Mouse (Mus musculus) heart, postnatal 0 days (tissue): ENCODE measurements around the gene Cela1. TPM values are rescaled to one million over a fixed set of nuclear protein-coding genes. Genes with fewer than 3 reads are reported as not detected.

ENCODE experiments used
- ATAC-seq: fragments of 200-750 bp; cut with Nextera tagmentation; 2 replicates; pipeline ENCODE4 v1.8.0; 2017; ENCODE audit warnings: low read depth, moderate number of reproducible peaks, moderate library complexity; ENCODE audit not compliant: insufficient read depth
- DNase-seq: peaks from one replicate; pipeline ENCODE4 v3.0.0-alpha.2; 2016; ENCODE audit warnings: low spot score
- H3K27ac ChIP-seq: fragments of 300-500 bp; sonication (generic); 2 replicates; pipeline ENCODE4 v1.5.1; 2014; ENCODE audit warnings: low read depth, mild to moderate bottlenecking
- H3K27me3 ChIP-seq: fragments of 300-500 bp; sonication (generic); 2 replicates; pipeline ENCODE4 v1.6.1; 2014; ENCODE audit warnings: low read length, mixed read lengths; ENCODE audit not compliant: control insufficient read depth, insufficient read depth
- H3K36me3 ChIP-seq: fragments of 300-500 bp; sonication (generic); replicated peaks from 2 replicates; pipeline ENCODE4 v1.6.1; 2014; ENCODE audit warnings: low read length, mixed read lengths; ENCODE audit not compliant: control insufficient read depth, insufficient read depth
- H3K4me1 ChIP-seq: fragments of 300-500 bp; sonication (generic); 2 replicates; pipeline ENCODE4 v1.6.1; 2014; ENCODE audit warnings: antibody characterized with exemption; ENCODE audit not compliant: control insufficient read depth, insufficient read depth
- H3K4me2 ChIP-seq: fragments of 300-500 bp; sonication (generic); 2 replicates; pipeline ENCODE4 v1.6.1; 2014; ENCODE audit warnings: low read depth, mild to moderate bottlenecking, low read length, moderate library complexity
- H3K4me3 ChIP-seq: fragments of 300-500 bp; sonication (generic); 2 replicates; pipeline ENCODE4 v1.5.1; 2014; ENCODE audit warnings: low read depth, low read length
- H3K9ac ChIP-seq: fragments of 300-500 bp; sonication (generic); replicated peaks from 2 replicates; pipeline ENCODE4 v1.6.1; 2014; ENCODE audit warnings: low read depth, low read length, mixed read lengths
- H3K9me3 ChIP-seq: fragments of 300-500 bp; sonication (generic); replicated peaks from 2 replicates; pipeline ENCODE4 v1.6.1; 2016; ENCODE audit warnings: low read length; ENCODE audit not compliant: control insufficient read depth
- CTCF ChIP-seq: IDR thresholded peaks from 2 replicates; pipeline ENCODE4 v1.5.1; 2016; ENCODE audit warnings: antibody characterized with exemption, control low read depth, low read depth
- EP300 ChIP-seq: IDR thresholded peaks from 2 replicates; pipeline ENCODE4 v1.6.1; 2016; ENCODE audit warnings: antibody characterized with exemption, low read depth
- WGBS: fragments of 180-500 bp; shearing (Covaris S2); extraction: QIAGEN DNeasy Blood & Tissue Kit; methylation state at CpG from one replicate; pipeline ENCODE4 v1.1.7; 2014; 5-methylcytosine and 5-hydroxymethylcytosine counted together
- polyA plus RNA-seq: library from polyadenylated mRNA; unstranded; fragments of >200 nt; fragmentation: Nextera tagmentation; extraction: Ambion mirVana; gene quantifications from 2 replicates; pipeline ENCODE4 v1.2.1, GENCODE M21; 2015
- total RNA-seq: library from RNA; depleted of rRNA; stranded (reverse); fragments of >200 nt; gene quantifications from 2 replicates; pipeline ENCODE4 v1.2.3, GENCODE M21; 2014; ENCODE audit warnings: low replicate concordance

Gene Cela1
- total and polyA plus RNA-seq, 2 experiments from 2014 or later: 1.8 TPM; not detected in 1

GRCm38 (mm10) chr15:100666851-100667250 is 20.9 kb downstream of the Cela1 start:
- H3K36me3 ChIP-seq: no peaks in the 10 kb centered on the region
- no peak overlapping the region for H3K9ac ChIP-seq
- H3K4me1 ChIP-seq: 0 out of 2 replicates have a peak, but pooled peaks cover 5% of the 10 kb centered on the region
- no peak overlapping the region for H3K4me3 ChIP-seq
- WGBS: 34% methylated on average over 12 of the region's 12 CpGs
- TF ChIP-seq CTCF (no peak), EP300 (no peak)
- 0 out of 2 replicates have a peak, but pooled peaks have one; percentile 17 for ATAC-seq
- DNase-seq: no peak
- H3K27ac ChIP-seq: peak overlapping the region; percentile 50
- peak overlapping the region; percentile 28; the same call in 1 of the 2 replicates for H3K4me2 ChIP-seq
- H3K9me3 ChIP-seq: no peaks in the 10 kb centered on the region
- H3K27me3 ChIP-seq: no peaks in the 10 kb centered on the region

GRCm38 (mm10) chr15:100666219-100666696 is 21.5 kb downstream of the Cela1 start:
- no peaks in the 10 kb centered on the region for H3K27me3 ChIP-seq
- DNase-seq (peak; percentile 44), ATAC-seq (0 out of 2 replicates have a peak, but pooled peaks have one; percentile 27)
- peak overlapping the region; percentile 28; the same call in 1 of the 2 replicates for H3K4me2 ChIP-seq
- H3K27ac ChIP-seq: peak overlapping the region; percentile 50
- H3K9me3 ChIP-seq: no peaks in the 10 kb centered on the region
- 0 out of 2 replicates have a peak, but pooled peaks cover 5% of the 10 kb centered on the region for H3K4me1 ChIP-seq
- H3K9ac ChIP-seq: no peak overlapping the region
- H3K36me3 ChIP-seq: no peaks in the 10 kb centered on the region
- no peak for TF ChIP-seq CTCF
- no peak for TF ChIP-seq EP300
- 7% methylated on average over 7 of the region's 7 CpGs for WGBS
- H3K4me3 ChIP-seq: no peak overlapping the region

- Histone ChIP-seq H3K27ac (peak overlapping the region; percentile 50; the same call in 1 of the 2 replicates), H3K4me3 (no peak overlapping the region), H3K27me3 (no peaks in the 10 kb centered on the region), H3K9me3 (no peaks in the 10 kb centered on the region), H3K9ac (no peak overlapping the region), H3K36me3 (no peaks in the 10 kb centered on the region), H3K4me1 (0 out of 2 replicates have a peak, but pooled peaks cover 5% of the 10 kb centered on the region), H3K4me2 (peak overlapping the region; percentile 28; the same call in 1 of the 2 replicates)
- ATAC-seq: no peak
- DNase-seq: no peak
- no peak for TF ChIP-seq CTCF
- TF ChIP-seq EP300: no peak
- WGBS: 37% methylated on average over 8 of the region's 9 CpGs
Observed at GRCm38 (mm10) chr15:100665411-100666218, 22.1 kb downstream of the Cela1 start.

GRCm38 (mm10) chr15:100664813-100665274 is 22.9 kb downstream of the Cela1 start:
- H3K4me2 ChIP-seq: no peak overlapping the region
- no peaks in the 10 kb centered on the region for H3K27me3 ChIP-seq
- no peaks in the 10 kb centered on the region for H3K36me3 ChIP-seq
- no peaks in the 10 kb centered on the region for H3K9me3 ChIP-seq
- no peak overlapping the region for H3K9ac ChIP-seq
- DNase-seq (no peak), ATAC-seq (no peak)
- H3K27ac ChIP-seq: no peak overlapping the region
- 74% methylated on average over 9 of the region's 9 CpGs for WGBS
- 0 out of 2 replicates have a peak, but pooled peaks cover 5% of the 10 kb centered on the region for H3K4me1 ChIP-seq
- TF ChIP-seq EP300: no peak
- no peak for TF ChIP-seq CTCF
- H3K4me3 ChIP-seq: no peak overlapping the region

DNA sequence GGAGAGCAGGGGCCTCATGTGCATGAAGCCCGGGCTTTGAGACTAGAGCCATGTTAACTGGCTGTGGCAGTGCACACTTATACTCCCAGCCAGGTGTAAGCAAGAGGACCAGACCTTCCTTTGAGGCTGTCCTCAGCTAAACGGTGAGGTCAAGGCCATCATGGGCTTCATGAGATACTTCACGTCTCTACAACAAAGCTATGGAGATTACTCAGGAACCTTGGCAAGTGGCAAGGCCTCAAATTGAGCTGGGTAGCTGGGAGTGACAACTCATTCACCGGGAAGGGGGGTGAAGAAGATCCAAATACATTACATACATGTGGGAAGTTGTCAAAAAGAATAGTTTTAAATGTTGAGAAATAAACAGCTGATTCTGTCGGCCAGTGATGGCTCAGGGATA is 26.9 kb downstream of the Cela1 start:
- WGBS: 83% methylated on average over 5 of the region's 5 CpGs

More for the DNA sequence above, 26.9 kb downstream of the Cela1 start:
- no peak for TF ChIP-seq EP300
- no peak for TF ChIP-seq CTCF
- ATAC-seq (no peak), DNase-seq (no peak)
- H3K4me3 ChIP-seq: no peak overlapping the region
- H3K27me3 ChIP-seq: no peaks in the 10 kb centered on the region
- H3K9ac ChIP-seq: no peak overlapping the region
- H3K4me2 ChIP-seq: no peak overlapping the region
- no peaks in the 10 kb centered on the region for H3K9me3 ChIP-seq
- H3K36me3 ChIP-seq: no peaks in the 10 kb centered on the region
- H3K4me1 ChIP-seq: no peaks in the 10 kb centered on the region
- H3K27ac ChIP-seq: no peak overlapping the region
